Mouse (Mus musculus) thymus, adult 2 months (tissue): ENCODE results near the gene Ugt8a.

Experiments used
- CTCF ChIP-seq: fragments of 200-500 bp; IDR thresholded peaks from 2 replicates; pipeline ENCODE4 v1.5.1; 2012; ENCODE audit warnings: mild to moderate bottlenecking, control low read depth, low read length, moderate library complexity, borderline replicate concordance; ENCODE audit not compliant: control insufficient read depth, poor library complexity, insufficient read depth; ENCODE audit errors: extremely low read depth
- POLR2A ChIP-seq: fragments of 200-500 bp; IDR thresholded peaks from 2 replicates; pipeline ENCODE4 v1.6.1; 2012; ENCODE audit warnings: mild to moderate bottlenecking, low read length, control low read depth, moderate library complexity; ENCODE audit not compliant: control insufficient read depth, poor library complexity, insufficient read depth; ENCODE audit errors: extremely low read depth

DNA sequence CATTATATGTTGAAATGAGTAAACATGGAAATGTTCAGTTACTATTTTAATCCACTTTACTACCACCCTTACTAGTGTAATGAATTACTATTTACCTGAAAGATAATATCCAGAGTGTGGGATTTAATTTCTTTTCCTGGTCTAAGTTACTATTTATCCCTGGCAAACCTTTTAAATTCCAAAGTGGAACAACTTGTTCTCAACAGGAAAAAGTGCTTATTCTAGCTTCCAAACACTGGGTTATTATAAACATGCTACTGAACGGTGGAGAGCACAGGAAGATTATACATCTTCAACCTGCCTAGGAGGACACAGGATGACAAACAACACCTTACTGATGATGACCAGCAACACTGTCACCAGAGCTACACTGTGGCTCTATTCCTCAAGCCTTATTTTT lies 16.5 kb upstream of the Ugt8a start:
- TF ChIP-seq POLR2A (no peak), CTCF (no peak)
